Mouse (Mus musculus): ENCODE measurements around the gene Dnah11. TPM values are rescaled to one million over a fixed set of nuclear protein-coding genes. Genes with fewer than 3 reads are reported as not detected.

Dnah11 gene
- under 1 TPM in 1 of 2 experiments, not detected in 1; 0.18 TPM for total RNA-seq (2021)
- long read RNA-seq, experiment 1 = 0 reads
- long read RNA-seq, experiment 2 = 0 reads

DNA sequence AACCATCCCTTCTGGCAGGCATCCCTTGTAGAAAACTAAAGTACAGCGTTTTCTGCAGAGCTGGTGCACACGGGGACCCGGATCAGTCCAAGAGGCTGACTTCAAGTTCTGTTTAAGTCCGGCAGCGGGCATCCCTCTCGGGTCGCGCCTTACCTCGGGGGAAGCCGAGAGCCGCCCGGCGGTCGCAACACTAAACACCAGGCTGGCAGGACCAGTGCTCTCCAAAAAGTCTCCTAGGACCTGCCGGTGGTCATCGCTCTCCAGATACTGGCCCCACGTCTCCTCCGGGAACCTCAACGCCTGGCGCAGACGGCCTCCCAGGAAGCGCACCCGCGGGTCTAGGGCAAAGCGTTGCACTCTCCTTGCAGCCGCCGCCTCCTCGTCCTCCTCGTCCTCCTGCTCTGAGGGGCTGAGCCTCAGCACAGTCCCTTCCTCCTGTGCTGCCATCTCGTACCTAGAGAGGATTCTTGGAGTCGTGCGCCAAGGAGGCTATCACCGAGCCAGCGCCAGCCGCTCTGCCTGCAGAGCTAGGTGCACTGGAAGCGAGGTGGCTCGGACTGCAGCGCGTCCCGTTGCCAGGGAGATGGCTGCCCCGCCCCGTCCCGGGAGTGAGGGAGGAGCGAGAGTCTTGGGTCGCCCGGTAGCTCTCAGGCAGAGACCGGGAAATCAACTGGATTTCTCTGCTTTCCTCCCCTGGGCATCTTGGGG, at the start of gene Dnah11:
Gene Dnah11 (minus strand): TSS at position 658 of the 708 bp plus-strand sequence.
- peak; percentile 60 to 77 for DNase-seq

GRCm38 (mm10) chr12:118221182-118221581, 22.3 kb upstream of the Dnah11 start:
- DNase-seq = no peak

- DNase-seq = no peak
Observed at GRCm38 (mm10) chr12:118220062-118220461, 21.2 kb upstream of the Dnah11 start.

GRCm38 (mm10) chr12:118212163-118212562, 13.3 kb upstream of the Dnah11 start:
- DNase-seq = no peak

GRCm38 (mm10) chr12:118196583-118196982, 2.3 kb downstream of the Dnah11 start:
- DNase-seq = no peak

- no peak for DNase-seq
Observed at GRCm38 (mm10) chr12:118189535-118189934, 9.3 kb downstream of the Dnah11 start.

GRCm38 (mm10) chr12:118187663-118188062, 11.2 kb downstream of the Dnah11 start:
- no peak for DNase-seq

DNA sequence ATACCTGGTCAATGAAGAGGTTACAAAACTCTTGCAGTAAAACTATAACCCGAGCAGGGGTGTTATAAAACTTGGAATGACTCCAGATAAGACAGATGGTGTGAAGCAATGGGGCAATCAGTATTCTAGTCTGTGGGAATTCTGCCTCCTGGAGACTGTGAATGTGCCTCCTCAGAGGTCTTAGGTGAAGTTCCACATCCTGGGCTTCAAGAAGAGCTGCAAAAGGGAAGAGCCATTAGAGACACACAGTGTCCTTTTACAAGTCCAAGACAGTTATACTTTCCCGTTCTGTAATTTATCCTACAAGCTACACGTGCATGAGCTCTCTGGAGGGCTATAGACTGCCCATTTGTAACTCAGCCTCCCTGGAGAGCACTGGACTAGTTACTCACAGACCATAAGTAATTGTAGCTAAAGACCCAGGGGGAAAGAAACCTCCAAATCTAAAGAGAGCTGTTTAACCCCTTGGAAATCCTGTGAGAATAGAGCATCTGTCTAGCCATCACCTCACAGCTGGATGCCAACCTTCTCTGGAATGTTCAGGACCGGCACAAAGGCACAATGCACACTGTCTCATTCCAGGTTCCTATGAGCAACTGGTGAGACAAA, 11.9 kb downstream of the Dnah11 start:
- DNase-seq = no peak

- DNase-seq = no peak
Observed at GRCm38 (mm10) chr12:118186120-118186880, 12.5 kb downstream of the Dnah11 start.

GRCm38 (mm10) chr12:118184731-118185130, 14.1 kb downstream of the Dnah11 start:
- DNase-seq = no peak

DNA sequence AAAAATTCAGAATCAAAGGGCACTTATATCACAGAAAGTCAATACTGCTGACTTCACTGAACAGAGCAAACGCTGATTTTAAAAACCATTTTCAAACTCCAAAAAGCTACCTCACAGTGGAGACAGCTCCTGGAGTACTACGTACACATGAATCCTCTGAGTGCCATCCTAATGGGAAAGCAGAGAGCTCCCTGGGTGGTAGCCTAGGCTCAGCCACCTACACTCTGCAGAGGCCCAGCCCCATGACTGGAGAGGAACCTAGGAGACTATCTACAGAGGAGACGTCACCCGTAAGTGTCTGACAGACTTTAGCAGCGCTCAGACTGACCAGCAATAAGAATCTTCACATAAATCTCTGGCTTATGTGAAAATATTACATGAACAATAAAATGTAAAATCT, 21.1 kb downstream of the Dnah11 start:
- no peak for DNase-seq

DNA sequence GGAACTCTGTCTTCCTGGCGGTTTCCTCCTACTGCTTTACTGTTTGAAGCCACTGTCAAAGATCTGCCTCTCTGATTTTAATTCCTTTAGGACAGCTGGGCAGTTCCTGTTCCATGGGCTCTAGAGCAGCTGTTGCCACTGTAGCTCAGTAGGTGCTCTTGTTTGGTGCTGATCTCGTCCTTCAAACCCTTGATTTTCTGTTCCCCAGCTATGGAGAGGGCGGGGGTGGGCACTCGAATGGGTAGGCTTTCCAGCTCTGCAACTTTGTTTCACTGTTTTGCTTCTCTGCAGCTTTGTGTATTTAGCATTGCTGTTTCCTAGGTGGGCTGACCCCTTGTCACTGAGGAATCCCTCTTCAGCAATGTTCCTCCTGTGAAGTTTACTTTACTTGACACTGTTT, 34.1 kb downstream of the Dnah11 start:
- no peak for DNase-seq

GRCm38 (mm10) chr12:118156986-118157385, 41.9 kb downstream of the Dnah11 start:
- DNase-seq = no peak

GRCm38 (mm10) chr12:118147521-118148033, 51.3 kb downstream of the Dnah11 start:
- no peak for DNase-seq

DNA sequence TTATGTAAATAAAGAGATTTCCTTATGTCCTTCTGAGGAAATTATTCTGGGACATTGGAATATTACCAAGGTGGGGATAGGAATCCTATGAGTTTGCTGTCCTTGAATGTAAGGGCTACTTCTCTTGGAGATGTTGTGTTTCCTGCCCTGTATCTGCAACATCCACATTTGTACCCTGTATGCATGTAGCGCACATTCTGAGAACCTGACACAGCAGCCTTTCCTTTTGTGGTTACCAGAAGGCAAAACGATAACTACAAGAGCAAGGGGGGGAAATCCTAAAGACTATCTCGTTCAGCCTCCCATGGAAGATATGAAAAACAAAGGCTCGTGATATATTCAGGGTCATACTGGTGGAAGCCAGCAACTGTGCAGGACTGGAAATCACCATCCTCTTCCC, 70.7 kb downstream of the Dnah11 start:
- DNase-seq = no peak

GRCm38 (mm10) chr12:118119668-118120067, 79.2 kb downstream of the Dnah11 start:
- DNase-seq = no peak

DNA sequence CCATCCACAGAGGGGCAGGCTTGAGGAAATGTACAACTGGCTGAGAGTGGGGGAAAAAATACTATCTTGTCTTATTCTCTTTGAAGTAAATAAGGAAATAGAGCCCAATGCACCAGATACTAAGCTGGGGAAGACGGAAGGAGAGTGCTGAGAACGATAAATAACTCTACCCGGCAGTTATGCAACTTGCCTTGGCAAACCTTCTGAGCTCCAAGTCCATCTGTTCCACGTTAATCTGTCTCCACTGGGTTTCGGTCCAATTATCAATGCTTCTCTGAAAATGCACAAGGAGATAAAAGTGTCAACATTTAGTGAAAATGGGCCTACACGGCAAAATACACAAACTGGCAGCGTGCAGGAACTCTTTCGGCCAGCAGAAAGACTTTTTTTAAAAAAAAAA, 86.2 kb downstream of the Dnah11 start:
- peak; percentile 50 to 54 for DNase-seq

DNA sequence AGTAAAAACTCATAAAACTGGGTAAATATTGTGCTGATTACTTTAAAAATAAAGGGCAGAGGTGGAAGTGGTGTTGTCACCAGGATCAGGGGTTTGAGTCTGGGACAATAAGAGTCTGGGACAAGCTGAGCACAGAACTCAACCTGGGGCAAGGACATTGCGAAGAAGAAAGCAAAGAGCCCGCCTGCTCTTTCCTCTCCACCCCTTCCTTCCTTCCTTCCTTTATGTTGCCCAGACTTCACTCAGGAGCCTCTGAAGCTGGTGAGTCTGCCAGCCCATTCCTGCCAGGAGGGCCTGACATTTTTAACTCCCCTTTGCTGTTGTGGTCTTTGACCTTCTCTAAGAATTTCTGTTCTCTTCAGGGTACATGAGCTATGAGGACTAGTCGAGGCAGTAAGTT, 86.9 kb downstream of the Dnah11 start:
- no peak for DNase-seq

DNA sequence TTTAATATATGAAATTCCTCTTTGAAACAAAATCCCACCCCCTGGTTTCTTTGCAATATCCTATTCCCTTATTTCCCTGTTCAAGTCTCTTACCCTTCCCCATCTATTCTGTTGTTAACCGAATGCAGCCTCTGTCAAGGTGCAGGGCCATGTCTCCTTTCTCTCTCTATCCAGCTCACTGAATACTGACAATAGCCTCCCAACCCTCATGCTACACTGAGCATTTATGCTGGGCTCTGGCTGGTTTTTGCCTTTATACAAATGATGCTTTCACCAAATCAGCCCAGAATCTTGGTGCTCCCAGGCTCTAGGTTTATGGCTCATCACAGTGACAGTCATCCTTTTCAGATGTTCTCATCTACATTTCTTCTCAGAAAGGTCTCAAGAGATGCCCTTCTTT, 91.1 kb downstream of the Dnah11 start:
- no peak for DNase-seq

DNA sequence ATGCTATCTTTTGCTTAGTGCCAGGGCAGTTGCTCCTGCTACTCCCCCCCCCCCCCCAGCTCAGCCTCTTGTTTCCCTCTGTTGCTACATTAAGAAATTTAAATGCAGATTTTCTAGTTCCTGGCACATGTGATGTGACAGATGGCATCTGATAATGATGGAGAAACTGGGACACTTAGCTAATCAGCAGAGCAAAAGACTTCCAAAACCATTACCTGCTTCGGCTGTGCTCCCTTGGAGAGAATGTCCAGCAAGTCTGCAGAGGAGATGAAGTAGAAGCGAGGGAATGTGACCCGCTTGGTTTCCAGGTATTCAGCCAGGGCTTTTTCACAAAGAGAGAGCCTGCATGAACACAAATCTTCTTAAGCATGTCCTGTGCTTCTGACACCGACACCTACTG, 94.3 kb downstream of the Dnah11 start:
- DNase-seq = no peak

- no peak for DNase-seq
Observed at GRCm38 (mm10) chr12:118099694-118100093, 99.1 kb downstream of the Dnah11 start.

DNA sequence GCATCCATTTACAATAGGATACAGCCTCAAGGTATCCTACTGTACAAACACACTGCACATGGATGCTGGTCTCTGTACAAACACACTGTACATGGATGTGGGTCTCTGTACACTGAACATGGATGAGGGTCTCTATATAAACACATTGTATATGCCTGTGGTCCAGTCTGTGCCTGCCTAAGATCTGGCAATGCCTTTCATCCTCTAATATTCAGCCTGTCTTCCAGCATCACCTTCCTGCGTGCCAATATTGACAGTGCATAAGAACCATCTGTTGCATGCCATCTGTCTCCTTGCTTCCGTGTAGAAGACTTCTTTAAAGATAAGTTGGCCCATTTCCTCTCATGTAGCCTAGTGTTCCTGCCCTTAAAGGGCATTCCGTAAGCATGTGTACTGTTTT, 100.6 kb downstream of the Dnah11 start:
- DNase-seq = no peak

- no peak for DNase-seq
Observed at GRCm38 (mm10) chr12:118094946-118095345, 103.9 kb downstream of the Dnah11 start.

Data from heart, adult 18-20 months (tissue).